Mouse (Mus musculus) thymus, adult 2 months (tissue): ENCODE results near the gene Olfr491.

Source experiments
- CTCF ChIP-seq: fragments of 200-500 bp; IDR thresholded peaks from 2 replicates; pipeline ENCODE4 v1.5.1; 2012; ENCODE audit warnings: mild to moderate bottlenecking, control low read depth, low read length, moderate library complexity, borderline replicate concordance; ENCODE audit not compliant: control insufficient read depth, poor library complexity, insufficient read depth; ENCODE audit errors: extremely low read depth
- POLR2A ChIP-seq: fragments of 200-500 bp; IDR thresholded peaks from 2 replicates; pipeline ENCODE4 v1.6.1; 2012; ENCODE audit warnings: mild to moderate bottlenecking, low read length, control low read depth, moderate library complexity; ENCODE audit not compliant: control insufficient read depth, poor library complexity, insufficient read depth; ENCODE audit errors: extremely low read depth

- TF ChIP-seq CTCF: no peak
- TF ChIP-seq POLR2A: no peak
These were observed 51.8 kb downstream of the Olfr491 start, which contains the start of gene Olfr494 for GRCm38 (mm10) chr7:108365035-108365434.
